Mouse (Mus musculus): ENCODE results near the gene Fh1.

DNA sequence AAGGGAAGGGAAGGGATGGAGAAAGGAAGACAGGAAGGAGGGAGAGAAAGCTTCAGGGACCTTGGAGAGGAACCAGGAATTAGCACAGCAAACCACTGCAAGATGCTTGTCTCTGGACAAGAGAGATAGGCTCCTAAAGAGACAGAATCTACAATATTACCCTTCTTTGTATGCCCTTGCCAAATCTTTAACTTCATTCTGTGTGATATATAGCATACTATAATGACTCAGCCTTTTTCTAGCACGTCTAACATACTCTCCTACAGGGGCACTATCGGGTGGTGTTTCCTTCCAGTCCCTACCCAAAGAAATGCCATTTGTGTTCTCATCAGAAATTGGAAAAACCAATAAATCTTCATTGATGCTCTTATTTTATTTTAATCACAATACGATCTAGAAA lies 5.6 kb upstream of the Fh1 start:
- TF ChIP-seq CTCF (IDR thresholded peaks at IDR 0.05; ENCODE audit: low read depth, low read length) = no peak
- no peak for TF ChIP-seq POLR2A (IDR thresholded peaks at IDR 0.05; ENCODE audit: extremely low read depth, insufficient read depth, low read length)
